Mouse (Mus musculus) frontal cortex, adult (tissue): ENCODE results near the gene Ints7.

Source experiments
- ATAC-seq: cut with Nextera tagmentation; 2 replicates; pipeline ENCODE4 v1.9.2; 2017; ENCODE audit warnings: mild to moderate bottlenecking, moderate library complexity, mixed read lengths; ENCODE audit not compliant: low TSS enrichment

Gene Ints7

GRCm38 (mm10) chr1:191629170-191629636, 53.8 kb downstream of the Ints7 start:
- no peak for ATAC-seq

DNA sequence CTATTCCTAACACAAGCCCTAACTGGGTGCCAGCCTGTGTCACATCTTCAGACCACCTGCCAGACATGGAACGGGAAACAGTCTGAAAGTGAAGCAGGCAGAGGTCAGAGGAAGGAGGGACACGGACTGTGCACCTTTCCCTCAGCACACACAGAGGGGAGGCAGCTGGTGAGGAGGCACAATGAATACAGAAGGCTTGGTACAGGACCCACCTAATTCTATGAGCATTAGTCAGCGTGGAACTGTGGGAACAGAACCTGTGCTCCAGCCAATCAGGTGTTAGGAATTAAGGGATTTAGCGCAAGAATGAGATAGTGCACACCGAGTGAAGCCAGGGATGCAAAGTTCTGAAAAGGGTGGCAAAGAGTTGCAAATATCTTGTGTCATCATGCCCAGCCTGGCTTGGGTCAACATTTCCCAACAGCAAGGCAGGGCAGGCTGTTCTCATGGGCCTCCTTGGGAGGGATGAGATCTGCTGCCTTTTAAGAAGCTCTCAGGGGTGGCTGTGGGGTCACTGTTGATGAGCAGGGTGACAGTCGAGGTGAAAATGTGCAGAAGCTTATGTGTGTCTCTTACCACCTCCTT, 57.2 kb downstream of the Ints7 start:
- no peak for ATAC-seq

DNA sequence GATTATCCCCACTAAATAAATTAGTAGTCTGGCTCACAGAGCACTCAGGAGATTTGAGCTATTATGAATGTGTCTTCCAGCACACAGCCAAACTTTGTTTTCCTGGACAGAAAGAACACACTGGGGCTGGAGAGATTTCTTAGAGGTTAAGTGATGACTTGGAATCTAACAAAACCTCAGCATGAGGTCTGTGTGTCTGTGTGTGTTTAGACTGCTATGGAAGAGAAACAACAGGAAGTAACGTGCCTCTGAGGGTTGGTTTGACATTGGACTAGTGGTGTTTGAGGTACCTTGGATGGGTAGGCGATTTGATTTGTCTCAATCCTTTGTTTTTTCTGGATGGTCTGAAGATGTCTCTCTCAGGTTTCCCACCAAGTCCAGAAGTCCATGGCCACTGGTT, 58.7 kb downstream of the Ints7 start:
- no peak for ATAC-seq

- ATAC-seq = peak; percentile 74
Observed at GRCm38 (mm10) chr1:191638404-191638803, 63.0 kb downstream of the Ints7 start.

DNA sequence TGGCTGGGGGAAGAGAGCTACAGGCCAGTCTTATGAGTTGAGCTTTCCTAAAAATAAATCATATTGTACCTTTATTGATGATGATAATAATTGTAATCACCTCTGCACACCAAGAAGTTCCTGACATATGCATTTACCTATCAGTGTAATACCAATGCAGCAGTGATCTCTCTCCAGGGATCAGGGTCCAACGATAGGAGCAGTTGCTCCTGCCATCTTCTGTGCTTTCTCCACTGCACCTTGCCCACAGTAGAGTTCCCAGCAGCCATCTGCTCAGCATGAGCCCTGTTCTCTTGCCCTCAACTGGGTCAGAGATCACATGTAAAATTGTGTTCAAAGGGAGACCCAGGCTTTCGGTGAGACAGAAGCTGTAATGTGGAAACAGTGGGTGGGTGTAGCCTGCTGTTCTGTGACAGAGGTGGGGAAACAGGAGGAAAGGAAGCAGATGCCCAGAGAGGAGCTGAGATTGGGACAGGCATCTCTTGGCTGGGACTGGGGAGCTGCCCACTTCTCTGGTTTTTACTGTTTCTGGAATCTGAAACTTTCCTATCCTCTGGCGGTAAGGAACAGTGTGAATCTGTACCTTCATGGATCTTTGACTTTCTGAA, 63.9 kb downstream of the Ints7 start:
- peak; percentile 88 for ATAC-seq

- ATAC-seq = no peak
Observed at GRCm38 (mm10) chr1:191640146-191640545, 64.7 kb downstream of the Ints7 start.

DNA sequence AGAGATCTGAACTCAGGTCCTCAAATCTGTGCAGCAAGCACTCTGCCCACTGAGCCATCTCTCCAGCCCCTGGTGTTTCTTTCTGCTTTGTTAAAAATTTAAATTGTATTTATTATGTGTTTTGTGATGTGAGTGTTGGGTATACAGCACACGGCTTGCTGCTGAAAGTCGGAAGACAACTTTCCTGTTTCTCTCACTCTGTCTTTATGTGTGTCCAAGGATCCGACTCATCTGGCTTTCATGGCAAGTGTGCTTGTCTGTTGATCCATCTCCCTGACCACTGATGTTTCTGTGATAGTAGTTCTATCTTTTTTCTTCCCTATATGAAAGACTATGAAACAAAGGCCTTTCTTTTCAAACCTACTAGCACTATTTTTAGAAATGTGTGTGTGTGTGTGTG, 65.4 kb downstream of the Ints7 start:
- no peak for ATAC-seq

DNA sequence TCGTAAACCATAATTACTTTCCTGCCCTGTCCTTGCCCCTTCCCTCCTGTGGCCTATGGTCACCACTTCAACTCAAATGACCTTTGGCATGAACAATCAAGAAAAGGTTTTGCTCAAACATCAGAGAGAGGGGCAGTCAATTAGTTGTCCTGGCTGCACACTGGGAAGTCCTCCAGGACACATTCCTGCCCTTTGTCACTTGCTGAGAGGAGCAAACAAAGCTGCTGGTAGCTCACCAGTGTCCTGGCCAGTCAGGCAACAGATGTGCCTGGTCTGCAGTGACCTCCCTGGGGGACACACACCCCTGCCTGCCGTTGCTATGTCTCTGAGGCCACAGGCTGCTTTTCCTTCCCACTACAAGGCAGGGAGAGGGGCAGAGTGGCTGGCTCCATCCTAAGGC, 66.0 kb downstream of the Ints7 start:
- no peak for ATAC-seq

- no peak for ATAC-seq
Observed at GRCm38 (mm10) chr1:191642903-191643302, 67.5 kb downstream of the Ints7 start.

DNA sequence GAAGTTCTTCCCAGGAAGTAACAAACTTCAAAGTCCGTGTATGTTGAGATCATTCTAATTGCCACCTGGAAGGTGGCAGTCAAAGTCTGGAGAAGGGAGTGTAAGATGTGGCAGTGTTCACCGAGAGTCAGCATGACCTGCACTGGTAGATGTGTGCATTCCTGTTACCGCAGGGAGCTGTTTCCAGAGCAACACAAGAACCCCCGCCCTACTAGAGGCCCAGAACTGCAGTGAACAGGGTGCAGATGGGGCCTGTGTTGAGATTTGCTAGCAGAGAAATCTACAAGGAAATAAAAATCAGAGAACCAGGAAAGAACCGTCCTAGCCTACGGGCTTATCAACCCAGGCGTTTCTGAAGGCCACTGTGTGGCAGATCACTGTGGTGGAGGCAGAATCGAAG, 70.5 kb downstream of the Ints7 start:
- no peak for ATAC-seq

GRCm38 (mm10) chr1:191647590-191647989, 72.2 kb downstream of the Ints7 start:
- no peak for ATAC-seq

GRCm38 (mm10) chr1:191659441-191659840, 84.0 kb downstream of the Ints7 start:
- ATAC-seq = no peak

DNA sequence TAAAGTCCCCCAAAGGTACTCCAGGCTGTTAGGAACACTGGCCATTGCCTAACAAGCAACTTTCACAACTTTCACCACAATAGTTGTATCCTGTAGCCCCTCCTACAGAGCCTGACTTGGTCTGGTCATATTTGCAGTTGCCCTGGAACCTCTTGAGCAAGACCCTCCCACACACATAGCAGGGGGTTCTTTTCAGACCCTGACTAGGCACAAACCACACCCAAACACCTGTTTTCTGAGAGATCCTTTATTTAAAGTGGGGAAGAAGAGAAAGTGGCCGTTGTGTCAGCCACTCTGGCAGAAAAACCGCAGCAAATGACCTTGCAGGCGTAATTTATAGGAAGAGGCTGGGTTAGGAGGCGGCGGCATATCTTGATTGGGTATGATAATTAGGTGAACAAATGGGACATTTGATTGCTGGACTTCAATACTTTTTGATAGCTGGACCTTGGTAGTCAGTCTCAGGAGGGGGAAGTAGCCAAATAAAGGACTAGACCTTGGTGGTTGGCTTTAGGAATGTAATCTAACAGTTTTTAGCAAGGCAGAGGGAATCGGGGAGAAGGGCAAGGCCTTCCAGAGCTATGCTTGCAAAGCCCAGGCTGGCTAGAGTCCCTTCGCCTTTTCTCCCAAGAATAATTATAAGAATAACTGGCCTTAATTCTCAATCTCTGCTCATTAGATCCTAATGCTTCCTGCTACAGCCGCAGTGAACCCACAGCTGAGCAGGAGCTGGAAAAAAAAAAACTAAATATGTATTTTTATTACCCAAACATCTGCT, 85.8 kb downstream of the Ints7 start:
- no peak for ATAC-seq

- peak; percentile 90 for ATAC-seq
Observed at GRCm38 (mm10) chr1:191662178-191662898, 86.9 kb downstream of the Ints7 start.

- no peak for ATAC-seq
Observed at GRCm38 (mm10) chr1:191662899-191663500, 87.6 kb downstream of the Ints7 start.

DNA sequence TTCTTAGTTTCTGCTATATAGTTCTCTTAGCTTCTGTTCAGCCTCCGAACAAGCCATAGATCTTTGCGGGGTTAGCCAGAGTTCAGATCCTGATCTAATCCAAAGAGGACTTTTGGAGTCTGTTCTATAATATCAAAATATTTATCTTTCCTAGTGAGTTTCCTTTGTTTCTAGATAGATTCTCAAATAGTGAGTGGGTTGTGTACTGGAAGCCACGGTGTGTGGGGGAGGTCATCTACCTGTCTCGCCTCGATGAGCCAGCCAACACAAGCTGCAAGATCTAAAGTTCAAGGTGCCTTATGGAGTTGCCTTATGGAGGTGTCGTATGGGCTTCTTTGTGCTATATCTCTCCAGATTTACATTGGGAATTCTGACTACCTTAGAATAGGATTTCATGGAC, 88.2 kb downstream of the Ints7 start:
- no peak for ATAC-seq

- no peak for ATAC-seq
Observed at GRCm38 (mm10) chr1:191666351-191666750, 90.9 kb downstream of the Ints7 start.

DNA sequence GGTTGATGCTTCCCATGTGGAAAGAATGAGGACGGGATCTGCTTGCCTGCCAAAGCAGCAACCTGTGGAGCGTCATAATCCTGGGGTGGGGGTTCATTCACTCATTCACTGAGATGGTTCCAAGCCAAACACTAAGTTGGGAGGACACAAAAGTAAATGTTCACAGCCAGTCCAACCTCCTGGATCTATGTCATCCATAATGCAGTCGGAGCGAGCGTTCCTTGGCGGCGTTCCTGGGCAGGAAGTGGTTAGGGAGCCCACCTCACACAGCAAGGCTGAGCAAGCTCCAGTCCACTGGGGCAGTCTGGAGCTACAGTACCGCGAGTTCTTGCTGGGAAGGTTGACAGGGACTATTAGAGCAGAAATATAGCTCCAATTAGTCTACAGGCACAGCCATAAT, 92.6 kb downstream of the Ints7 start:
- ATAC-seq = no peak
